Mouse (Mus musculus) adrenal gland, postnatal 4 days (tissue): ENCODE results near the gene Sh2d1b2. TPM values are rescaled to one million over a fixed set of nuclear protein-coding genes. Genes with fewer than 3 reads are reported as not detected.
"Not testable (repeated sequence)": the region's sequence is repeated elsewhere in the genome, so short reads cannot be mapped to it uniquely, and the experiment has no call there.

Experiments used
- DNase-seq, 2 experiments: peaks; one replicate each; pipeline ENCODE4 v3.0.0; 2021 to 2022; ENCODE audit warnings: low spot score in 2 of 2, mixed read lengths in 2 of 2
- long read RNA-seq, 2 experiments: library from polyadenylated mRNA; stranded (forward); transcript quantifications; one replicate each; pipeline ENCODE4 v2.0.0; 2021
- total RNA-seq, 2 experiments: library from RNA; stranded (reverse); gene quantifications; 2 replicates each; pipeline ENCODE4 v1.2.3; 2021

Gene Sh2d1b2
- not detected for total RNA-seq
- long read RNA-seq, experiment 1 = 0 reads
- long read RNA-seq, experiment 2 = 0 reads

DNA sequence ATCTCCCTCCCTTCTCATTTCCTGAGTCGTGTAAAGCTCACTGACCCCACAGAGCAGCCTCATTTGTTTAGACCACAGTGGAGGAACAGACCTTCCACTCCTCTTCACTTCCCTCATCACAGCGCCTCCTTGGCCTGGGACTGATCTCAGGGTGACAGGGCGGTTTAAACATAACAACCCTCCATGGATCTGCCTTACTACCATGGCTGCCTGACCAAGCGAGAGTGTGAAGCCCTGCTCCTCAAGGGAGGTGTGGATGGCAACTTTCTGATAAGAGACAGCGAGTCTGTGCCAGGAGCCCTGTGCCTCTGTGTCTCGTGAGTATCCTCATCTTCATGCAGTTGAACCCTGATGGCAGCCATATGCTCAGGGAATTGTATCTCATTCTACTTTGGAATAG lies at the start of gene Sh2d1b2:
Gene Sh2d1b2, plus strand, starts transcription at position 62 of the 400 bp plus-strand sequence.
- DNase-seq = not testable (repeated sequence)

DNA sequence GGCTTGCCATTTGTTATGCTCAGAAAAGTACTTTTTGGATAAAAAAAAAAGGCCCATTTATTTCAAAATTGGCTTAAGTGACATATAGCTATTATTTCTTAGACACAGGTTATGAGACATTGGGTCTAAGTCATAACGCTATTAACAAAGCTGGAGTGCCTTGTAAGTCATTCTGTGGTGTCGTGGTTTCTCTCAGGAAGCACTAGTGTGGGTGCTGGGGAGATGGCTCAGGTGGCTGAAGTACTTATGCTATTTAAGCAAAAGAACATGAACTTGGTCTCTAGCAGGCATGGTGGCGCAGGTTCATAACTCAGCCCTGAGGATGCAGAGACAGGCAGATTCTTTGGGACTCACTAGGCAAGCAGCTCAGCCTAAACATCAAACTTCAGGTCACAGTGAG lies 47.4 kb upstream of the Sh2d1b2 start:
- no peak for DNase-seq

DNA sequence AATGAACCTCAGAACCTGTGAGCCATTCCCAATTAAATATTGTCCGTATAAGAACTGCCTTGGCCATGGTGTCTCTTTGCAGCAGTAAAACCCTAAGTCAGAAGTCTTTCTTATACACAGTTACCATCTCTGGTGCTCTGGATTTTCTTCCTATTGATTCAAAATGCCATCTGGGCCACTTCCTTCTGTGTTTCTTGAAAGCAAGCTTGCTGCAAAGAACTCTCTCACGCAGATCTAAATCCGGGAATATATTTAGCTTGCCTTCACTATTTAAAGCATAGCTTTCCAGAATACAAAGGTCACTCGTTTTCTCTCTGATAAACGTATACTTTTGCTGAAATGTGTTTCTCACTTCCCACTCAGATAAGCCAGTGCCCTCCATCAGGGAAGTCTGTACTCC lies 46.0 kb upstream of the Sh2d1b2 start:
- DNase-seq = no peak

DNA sequence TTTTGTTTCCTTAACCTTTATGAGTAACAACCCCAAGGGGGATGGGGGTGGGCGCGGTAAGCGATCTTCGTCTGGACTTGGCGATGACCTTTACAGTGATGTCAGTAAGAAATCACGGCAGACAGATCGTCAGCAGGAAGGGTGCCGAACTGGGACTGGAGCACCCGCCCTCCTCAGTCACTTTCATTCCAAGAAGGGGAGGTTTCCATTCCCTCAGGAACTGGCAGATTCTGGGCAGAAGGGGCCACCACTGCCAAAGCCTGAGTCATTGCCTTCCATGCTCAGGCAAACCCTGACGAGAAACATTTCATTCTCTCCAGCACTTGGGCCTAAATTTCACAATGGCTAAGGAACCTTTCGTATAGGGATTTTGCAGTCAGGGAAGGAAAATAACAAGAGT lies 43.9 kb upstream of the Sh2d1b2 start:
- peak in 1 of 2 experiments; percentile 5 for DNase-seq

DNA sequence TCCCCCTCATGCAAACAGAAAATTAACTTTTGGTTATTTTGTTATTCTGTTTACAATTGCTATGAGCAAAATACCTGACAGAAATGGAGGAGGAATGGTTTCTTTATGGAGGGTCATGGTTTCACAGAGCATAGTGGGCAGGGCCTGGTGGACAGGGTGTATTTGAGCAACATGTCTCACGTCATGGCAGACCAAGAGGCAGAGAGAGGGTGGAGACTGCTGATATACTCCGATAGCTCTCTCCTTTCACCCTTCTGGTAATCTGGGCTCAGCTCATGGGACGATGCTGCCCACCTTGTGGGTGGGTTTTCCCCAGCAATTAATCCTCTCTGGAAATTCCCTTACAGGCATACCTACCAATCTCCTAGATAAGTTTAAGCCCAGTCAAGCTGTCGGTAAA lies 42.3 kb upstream of the Sh2d1b2 start:
- DNase-seq = no peak

DNA sequence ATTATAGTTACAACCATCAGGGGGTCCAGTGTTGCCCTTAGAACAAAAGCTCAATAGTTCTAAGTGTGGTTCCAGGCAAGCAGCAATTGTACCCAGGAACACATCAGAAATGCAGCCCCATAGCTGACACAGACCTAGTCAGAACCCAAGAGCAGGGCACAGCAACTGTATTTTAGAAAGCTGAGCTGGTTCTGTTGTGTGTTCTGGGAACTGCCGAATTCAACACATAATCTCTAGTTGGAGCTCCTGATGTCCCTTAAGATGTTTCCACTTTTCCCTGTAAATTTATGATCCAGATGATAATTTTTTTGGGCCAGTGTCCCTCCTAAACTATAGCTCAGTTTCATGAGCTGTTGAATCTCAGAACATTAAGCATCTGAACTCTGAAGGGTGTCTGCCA lies 40.6 kb upstream of the Sh2d1b2 start:
- DNase-seq = no peak

DNA sequence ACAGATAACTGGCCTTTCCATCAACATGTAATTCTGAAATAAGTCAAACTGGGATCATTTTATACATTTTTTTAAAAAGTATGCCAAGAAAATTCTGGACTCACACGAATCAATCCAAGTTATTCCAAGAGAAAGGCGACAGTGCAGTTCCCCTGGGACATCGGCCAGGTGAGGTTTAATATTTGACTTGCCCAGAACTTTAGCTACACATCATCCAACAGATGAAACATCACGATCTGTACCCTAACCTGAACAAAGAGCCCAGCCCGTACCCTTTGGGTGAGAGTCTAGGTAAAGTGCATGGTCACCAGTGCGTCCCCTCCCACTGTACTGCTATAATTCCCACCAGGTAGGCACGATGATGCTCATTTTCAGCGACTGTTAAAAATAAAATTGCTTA lies 36.3 kb upstream of the Sh2d1b2 start:
- DNase-seq = no peak

DNA sequence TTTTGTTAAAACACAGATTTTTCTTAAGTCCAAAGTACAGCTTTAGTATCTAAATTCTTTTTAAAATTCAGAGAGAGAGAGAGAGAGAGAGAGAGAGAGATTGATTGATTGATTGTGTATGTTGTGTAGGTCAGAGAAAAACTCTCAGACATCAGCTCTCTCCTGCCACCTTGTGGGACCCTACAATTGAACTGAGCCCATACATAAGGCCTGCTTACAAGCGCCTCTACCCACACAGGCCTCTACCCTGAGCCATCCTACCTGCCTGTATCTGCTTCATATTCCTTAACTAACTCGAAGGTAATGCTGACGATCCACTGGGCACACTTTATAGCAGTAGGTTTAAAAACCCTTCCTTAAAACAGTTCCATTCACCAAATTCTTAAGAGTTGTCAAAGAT lies 32.2 kb upstream of the Sh2d1b2 start:
- no peak for DNase-seq

DNA sequence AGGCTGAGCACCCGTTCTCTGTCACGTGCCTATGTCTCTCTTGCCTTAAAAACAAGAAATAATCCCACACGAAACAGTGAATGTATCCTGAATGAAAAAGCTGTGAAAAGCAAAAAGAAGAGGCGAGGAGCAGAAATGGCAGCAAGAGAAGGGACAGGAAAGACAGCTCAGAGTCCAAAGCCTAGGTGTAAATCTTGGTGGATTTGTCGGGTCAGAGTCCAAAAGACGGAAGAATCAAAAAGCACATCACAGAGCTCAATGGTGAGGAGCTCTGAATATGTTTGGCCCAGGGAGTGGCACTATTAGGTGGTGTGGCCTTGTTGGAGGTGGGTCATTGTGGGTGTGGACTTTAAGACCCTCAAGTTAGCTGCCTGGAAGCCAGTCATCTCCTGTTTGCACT lies 26.2 kb upstream of the Sh2d1b2 start:
- DNase-seq = no peak

DNA sequence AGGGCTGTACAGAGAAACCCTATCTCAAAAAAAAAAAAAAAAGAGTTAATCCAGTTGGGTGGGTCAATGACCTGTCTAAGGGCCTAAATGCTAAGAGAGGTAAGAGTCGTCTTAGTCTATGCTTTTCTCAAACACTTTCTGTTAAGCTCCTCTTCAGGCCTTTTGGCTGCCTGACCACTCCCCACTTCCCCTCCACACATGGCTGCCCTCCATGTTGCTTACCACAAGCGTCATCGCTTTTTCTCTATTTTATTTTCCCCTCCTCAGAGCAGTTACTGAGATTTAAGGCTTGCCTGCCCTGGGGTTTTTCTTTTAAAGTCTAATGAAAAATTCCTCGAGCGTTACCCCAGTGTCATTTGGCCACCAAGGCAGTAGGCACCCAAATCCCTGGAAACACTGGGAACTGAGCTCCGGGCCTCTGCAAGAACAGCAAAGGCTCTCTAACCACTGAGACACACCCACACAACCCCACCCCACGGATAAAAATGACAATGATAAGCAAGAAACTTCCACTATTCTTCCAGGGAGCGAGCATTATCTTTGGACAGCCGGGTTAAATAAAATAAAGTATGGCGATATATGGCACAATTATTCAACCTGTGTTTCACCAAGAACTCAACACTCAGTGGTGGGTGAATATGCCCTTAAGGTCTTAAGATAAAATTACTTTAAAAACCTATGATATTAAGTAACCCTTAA lies 19.2 kb upstream of the Sh2d1b2 start:
- no peak for DNase-seq

DNA sequence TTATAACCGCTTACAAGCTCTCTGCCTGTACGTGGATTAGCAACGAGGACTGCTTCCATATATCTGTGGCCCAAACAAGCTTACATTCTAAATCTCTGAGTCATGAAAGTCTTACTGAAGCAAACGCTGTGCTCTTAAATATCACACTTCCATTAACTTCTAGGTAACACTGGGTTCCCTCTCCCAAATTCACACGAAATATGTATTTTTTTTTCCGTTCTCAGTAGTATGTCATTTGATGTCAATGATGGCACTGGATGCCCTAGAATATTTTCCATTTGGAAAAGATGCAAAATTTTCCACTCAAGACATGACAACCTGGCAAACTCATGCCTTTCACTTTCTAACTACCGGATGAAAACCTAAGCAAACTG lies 18.2 kb upstream of the Sh2d1b2 start:
- DNase-seq = no peak

DNA sequence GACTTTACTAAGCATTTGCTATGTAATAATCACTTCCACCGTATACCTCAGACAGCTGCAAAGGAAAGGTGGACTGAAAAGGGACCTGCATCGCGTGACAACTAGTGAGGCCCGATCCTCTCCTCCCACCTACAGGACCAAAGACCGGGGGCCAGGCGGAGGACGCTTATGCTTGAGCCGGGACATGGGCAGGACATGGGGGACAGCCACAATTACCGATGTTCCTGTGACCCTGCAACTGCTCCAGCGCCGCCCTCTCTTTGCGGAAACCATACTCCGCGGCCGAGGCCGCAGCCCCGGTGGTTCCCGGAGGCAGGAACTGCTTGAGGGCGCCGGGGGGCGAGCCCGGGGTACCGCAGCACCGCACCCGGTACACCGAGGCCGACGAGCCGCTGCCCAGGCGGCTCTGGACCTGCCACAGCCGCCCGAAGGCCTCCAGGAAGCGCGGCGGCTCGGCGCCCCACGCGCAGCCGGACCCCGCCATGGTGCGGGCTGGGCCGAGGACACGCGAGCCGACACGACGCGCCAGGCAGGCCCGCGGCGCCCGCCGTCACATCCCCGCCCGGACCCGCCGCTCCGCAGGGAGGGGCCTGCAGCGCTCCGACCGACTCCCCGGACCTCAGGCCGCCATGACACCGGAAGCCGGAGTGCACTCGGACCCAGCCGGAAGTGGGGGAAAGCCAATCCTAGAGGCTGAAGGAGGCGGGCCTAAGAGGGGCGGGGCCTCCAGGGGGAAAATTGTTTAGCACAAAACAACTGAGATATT lies 17.6 kb upstream of the Sh2d1b2 start, which contains the start of gene Uhmk1:
Gene Uhmk1, minus strand, starts transcription at position 641 of the 766 bp plus-strand sequence.
- DNase-seq = peak; percentile 65 to 85

DNA sequence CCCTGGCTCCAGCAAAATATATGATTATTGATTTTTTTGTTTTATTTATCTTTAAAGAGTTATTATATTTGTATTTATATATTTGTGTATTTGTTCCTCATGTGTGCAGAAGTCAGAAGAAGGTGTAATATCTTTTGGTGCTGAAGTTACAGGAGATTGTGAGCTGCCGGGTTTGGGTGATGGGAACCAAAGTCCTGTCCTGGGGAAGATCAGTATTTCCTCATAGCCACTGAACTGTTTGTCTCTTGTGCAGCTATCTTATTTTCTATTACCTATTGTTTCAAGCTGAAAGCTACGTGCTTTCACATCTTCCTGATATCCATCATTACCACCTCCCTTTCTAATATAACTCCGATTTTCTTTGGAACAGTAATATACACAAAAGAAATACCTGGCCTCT lies 17.0 kb upstream of the Sh2d1b2 start:
- no peak for DNase-seq

DNA sequence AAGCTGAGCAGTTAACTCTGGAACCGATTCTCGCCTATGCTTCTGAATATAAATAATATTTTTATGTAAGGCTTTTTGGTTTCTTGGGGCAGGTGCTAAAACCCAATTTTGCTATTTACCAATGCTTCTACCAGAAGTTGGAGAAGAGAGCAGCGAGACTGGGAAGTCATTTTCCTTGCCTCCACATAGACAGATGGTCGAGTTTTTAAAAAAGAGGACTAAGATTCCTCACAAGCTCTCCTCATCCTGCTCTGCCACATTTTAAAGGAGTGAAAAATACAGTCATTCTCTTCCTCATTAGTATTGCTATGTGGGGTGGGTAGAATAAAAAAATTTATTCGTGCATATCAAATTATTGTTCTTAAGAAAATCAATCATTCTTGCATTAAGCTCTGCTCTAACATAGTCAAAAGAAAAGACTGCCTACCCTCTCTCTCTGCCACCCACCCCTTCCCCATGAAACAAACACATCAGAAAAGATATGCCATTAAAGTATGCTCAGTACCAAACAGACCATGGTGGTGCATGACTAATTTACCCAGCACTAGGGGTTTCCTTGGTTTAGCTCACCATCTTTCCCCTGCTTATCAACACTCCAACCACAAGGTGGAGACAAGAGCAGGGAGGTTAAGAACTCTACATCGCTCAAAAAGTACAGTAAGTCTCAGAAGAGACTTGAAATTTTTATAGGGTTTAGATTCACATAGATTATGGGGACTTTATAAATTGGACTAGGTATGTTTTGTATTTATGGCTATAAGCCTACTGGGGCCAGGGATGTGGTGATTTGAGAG lies 14.3 kb upstream of the Sh2d1b2 start:
- no peak for DNase-seq

DNA sequence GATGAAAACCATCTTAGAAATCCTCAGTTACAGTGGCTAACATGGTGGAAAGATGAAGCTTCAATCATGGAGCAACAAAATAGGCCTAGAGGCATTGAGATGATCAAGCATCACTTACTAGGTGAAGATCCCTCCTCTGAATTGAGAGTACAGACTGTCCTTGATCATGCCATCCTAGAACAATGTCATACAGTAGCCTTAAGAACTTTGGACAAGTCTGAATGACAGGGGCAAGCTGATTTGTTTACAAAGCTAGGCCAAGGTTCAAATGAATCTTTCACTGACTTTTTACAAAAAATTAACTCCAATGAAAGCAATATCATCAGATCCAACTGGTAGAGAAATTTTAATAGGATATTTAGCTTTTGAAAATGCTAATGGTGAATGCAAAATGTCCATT lies 12.2 kb upstream of the Sh2d1b2 start:
- DNase-seq = no peak

DNA sequence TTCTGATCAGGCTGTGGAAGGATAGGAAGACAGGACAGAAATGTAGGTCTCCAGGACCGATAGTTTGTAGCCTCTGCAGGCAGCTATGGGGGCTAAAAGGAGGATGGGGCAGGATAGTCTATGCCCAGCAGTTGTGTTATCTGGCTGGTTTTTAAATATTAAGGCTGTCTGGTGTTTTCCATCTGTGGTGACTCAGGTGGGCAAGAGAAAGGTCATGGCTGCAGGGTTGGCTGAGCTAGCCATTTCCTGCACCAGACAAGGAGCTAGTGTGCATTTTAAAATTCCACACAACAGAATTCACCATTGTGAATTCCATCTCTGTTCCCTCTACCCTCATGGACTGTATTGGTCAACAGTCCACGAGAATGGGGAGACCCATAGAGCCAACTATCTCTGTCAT lies 9.3 kb upstream of the Sh2d1b2 start:
- DNase-seq = no peak

DNA sequence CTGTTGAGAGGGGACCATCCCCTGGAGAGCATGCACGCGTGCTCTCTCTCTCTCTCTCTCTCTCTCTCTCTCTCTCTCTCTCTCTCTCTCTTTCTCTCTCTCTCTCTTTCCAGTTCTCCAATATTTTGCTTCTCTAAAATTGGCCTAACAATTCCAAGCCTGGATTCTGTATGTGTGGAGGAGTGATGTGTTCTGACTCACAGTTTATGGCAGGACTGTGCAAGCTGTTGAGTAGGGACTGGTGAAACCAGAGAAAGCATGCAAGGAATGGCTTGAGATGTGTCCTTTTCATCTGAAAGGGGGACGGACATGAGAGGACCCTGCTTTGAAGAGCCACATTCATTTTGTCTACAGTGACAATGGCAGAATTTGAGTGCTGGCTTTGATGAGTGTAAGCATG lies 12.5 kb downstream of the Sh2d1b2 start:
- no peak for DNase-seq

DNA sequence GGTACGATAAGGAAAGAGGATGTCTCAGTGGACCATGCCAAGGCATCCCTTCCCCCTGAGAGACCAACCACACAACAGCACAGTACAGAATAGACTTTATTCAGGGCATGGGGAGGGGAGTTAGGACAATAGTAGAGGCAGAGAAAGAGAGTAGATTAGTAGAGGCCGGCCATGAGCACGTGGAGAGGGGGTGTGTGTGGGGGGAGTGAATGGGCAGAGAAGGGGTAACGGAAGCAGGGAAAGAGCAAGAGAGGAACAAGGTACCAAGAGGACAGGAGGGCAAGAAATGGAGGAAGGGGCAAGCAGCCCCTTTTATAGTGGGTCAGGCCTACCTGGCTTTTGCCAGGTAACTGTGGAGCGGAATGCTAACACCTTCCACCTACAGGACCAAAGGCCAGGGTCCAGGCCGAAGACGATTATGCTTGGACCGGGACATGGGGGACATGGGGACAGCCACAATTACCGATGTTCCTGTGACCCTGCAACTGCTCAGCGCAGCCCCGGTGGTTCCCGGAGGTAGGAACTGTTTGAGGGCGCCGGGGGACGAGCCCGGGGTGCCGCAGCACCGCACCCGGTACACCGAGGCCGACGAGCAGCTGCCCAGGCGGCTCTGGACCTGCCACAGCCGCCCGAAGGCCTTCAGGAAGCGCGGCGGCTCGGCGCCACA lies 22.5 kb downstream of the Sh2d1b2 start:
- peak in 1 of 2 experiments; percentile 3 for DNase-seq

DNA sequence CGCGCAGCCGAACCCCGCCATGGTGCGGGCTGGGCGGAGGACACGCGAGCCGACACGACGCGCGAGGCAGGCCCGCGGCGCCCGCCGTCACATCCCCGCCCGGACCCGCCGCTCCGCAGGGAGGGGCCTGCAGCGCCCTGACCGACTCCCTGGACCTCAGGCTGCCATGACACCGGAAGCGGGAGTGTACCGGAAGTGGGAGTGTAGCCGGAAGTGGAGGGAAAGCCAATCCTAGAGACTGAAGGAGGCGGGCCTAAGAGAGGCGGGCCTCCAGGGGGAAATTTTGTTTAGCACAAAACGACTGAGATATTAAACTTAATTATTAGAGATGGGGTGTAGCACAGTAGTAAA lies 23.0 kb downstream of the Sh2d1b2 start:
- DNase-seq = peak; percentile 59 to 67

DNA sequence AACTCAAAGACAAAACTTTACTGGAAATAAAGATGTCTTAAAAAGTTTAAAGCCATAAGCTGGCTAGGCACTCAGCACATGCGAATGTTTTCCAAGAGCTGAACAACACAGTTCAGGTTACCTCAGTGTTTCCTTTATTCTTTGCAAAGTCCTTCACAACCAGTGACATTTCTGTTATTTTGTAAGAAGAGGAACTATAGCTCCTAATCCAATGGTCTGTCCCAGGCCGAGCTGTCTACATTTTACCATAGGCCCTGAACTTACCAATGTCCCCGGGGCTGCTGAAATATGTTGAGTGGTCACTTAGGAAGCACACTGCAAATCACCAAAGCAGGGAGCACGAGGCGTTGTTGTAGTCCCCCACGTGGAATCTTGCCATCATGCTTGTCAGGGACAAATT lies 37.7 kb downstream of the Sh2d1b2 start:
- no peak for DNase-seq

DNA sequence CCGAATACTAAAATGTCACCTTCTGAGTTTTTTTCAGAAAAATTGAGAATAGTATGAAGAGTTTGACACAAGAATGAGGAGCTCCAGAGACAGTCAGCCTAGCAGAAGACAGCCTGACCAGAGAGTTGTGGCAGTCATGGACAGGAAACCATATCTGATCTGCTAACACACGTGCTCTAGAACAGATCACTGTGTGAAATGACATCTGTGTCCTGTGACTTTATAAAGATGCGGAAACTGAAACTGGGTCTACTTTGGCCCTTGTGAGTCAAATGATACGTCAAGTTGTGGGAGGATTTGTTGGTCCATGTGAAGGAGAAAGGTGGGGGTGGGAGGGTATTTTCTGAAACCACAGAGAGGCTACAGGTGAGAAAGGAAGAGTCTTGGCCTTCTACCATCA lies 38.1 kb downstream of the Sh2d1b2 start:
- no peak for DNase-seq
